Mouse (Mus musculus) Patski (cell line): Measurements from ENCODE around the gene Ndufs8. TPM values are rescaled to one million over a fixed set of nuclear protein-coding genes. Genes with fewer than 3 reads are reported as not detected.
"Not testable (repeated sequence)": the region's sequence is repeated elsewhere in the genome, so short reads cannot be mapped to it uniquely, and the experiment has no call there.

Source experiments
- ATAC-seq: fragments of 100-300 bp; one replicate; pipeline ENCODE4 v1.8.0; 2021
- CTCF ChIA-PET: fragments of 350-600 bp; sonication (Branson Sonifier 250); formaldehyde crosslinking; loops from one replicate; lab custom pipeline; 2022; ENCODE audit warnings: inconsistent platforms; lab: Charles Lee
- POLR2A ChIA-PET: fragments of 350-600 bp; sonication (Branson Sonifier 250); formaldehyde crosslinking; loops from one replicate; lab custom pipeline; 2022; ENCODE audit warnings: antibody characterized with exemption, inconsistent platforms; lab: Charles Lee
- DNase-seq: peaks from one replicate; pipeline ENCODE4 v3.0.0-alpha.2; 2011; ENCODE audit warnings: low read depth, low spot score
- H3K27me3 ChIP-seq: fragments of 371-371 bp; one replicate; pipeline ENCODE4 v1.5.1; 2021
- CTCF ChIP-seq: fragments of 100-300 bp; IDR thresholded peaks from one replicate; pipeline ENCODE4 v1.5.1; 2021
- in situ Hi-C: fragments of 300-500 bp; cut with MboI; formaldehyde crosslinking; loops from 3 replicates; pipeline ENCODE4 v1.11.1; 2018; ENCODE audit warnings: low pct_unique_long_range_greater_than_20kb, mixed read lengths
- polyA plus RNA-seq: library from polyadenylated mRNA; unstranded; gene quantifications from one replicate; pipeline ENCODE4 v1.2.3, GENCODE M21; 2021

Ndufs8 gene
- polyA plus RNA-seq = 232 TPM

- ChIA-PET CTCF (interaction anchor here (1.6 kb wide), 1 partner anchor 78 kb away, joined by 3 read pairs; no protein-coding TSS in a partner anchor), POLR2A (interaction anchor here (0.6 to 0.7 kb wide), 4 partner anchors 25 to 926 kb away, joined by 3 to 7 read pairs (median 4); no protein-coding TSS in a partner anchor)
- ATAC-seq (peak; percentile 92), DNase-seq (peak; percentile 90)
- in situ Hi-C loops = no loop called here
- no peaks in the 10 kb centered on the region for H3K27me3 ChIP-seq
- TF ChIP-seq CTCF = no peak
Observed at GRCm38 (mm10) chr19:3912337-3913204, at the start of gene Ndufs8. Gene Ndufs8, minus strand, starts transcription at chr19:3912774.

- CTCF ChIA-PET = interaction anchor here (1.3 to 2.7 kb wide), 2 partner anchors 15 to 19 kb away, joined by 3 to 10 read pairs; no protein-coding TSS in a partner anchor
- peaks cover 10% of the 10 kb centered on the region for H3K27me3 ChIP-seq
- POLR2A ChIA-PET = interaction anchor here (0.7 kb wide), 1 partner anchor 38 kb away, joined by 3 read pairs; no protein-coding TSS in a partner anchor
- in situ Hi-C loops, ATAC-seq, DNase-seq: not testable (repeated sequence)
Observed at GRCm38 (mm10) chr19:3961805-3962204, 49.2 kb upstream of the Ndufs8 start.

GRCm38 (mm10) chr19:3960211-3960610, 47.6 kb upstream of the Ndufs8 start:
- no peak for DNase-seq
- peaks cover 14% of the 10 kb centered on the region for H3K27me3 ChIP-seq
- TF ChIP-seq CTCF = no peak
- in situ Hi-C loops = no loop called here
- ChIA-PET CTCF (interaction anchor here (1.0 to 3.5 kb wide), 6 partner anchors 13 to 36 kb away, joined by 3 to 15 read pairs (median 4); no protein-coding TSS in a partner anchor), POLR2A (no interaction called here)
- ATAC-seq = no peak

- no peak for TF ChIP-seq CTCF
- CTCF ChIA-PET = interaction anchor here (1.4 to 3.5 kb wide), 4 partner anchors 12 to 54 kb away, joined by 3 to 15 read pairs (median 6); no protein-coding TSS in a partner anchor
- ATAC-seq (no peak), DNase-seq (no peak)
- H3K27me3 ChIP-seq = peaks cover 14% of the 10 kb centered on the region
- POLR2A ChIA-PET = no interaction called here
- in situ Hi-C loops = no loop called here
Observed at GRCm38 (mm10) chr19:3959030-3959429, 46.5 kb upstream of the Ndufs8 start.

GRCm38 (mm10) chr19:3958470-3958869, 45.9 kb upstream of the Ndufs8 start, which contains the start of gene Aldh3b3:
Gene Aldh3b3, plus strand, starts transcription at chr19:3958645.
- in situ Hi-C loops = no loop called here
- ChIA-PET CTCF (interaction anchor here (1.4 to 3.5 kb wide), 3 partner anchors 12 to 55 kb away, joined by 3 to 15 read pairs (median 4); no protein-coding TSS in a partner anchor), POLR2A (no interaction called here)
- peaks cover 20% of the 10 kb centered on the region for H3K27me3 ChIP-seq
- DNase-seq = no peak
- no peak for ATAC-seq
- TF ChIP-seq CTCF = no peak

- ATAC-seq, in situ Hi-C loops, DNase-seq, POLR2A ChIA-PET: not testable (repeated sequence)
- H3K27me3 ChIP-seq = peaks cover 15% of the 10 kb centered on the region
- CTCF ChIA-PET = interaction anchor here (1.4 to 3.5 kb wide), 2 partner anchors 11 to 23 kb away, joined by 4 to 15 read pairs; no protein-coding TSS in a partner anchor
Observed at GRCm38 (mm10) chr19:3957296-3958036, 44.9 kb upstream of the Ndufs8 start.

- CTCF ChIA-PET = interaction anchor here (0.8 to 1.3 kb wide), 2 partner anchors 9 to 17 kb away, joined by 3 read pairs; no protein-coding TSS in a partner anchor
- in situ Hi-C loops = no loop called here
- TF ChIP-seq CTCF = no peak
- ATAC-seq (no peak), DNase-seq (no peak)
- peaks cover 15% of the 10 kb centered on the region for H3K27me3 ChIP-seq
- POLR2A ChIA-PET = interaction anchor here (0.7 kb wide), 1 partner anchor 9 kb away, joined by 4 read pairs; no protein-coding TSS in a partner anchor
Observed at GRCm38 (mm10) chr19:3955804-3956203, 43.2 kb upstream of the Ndufs8 start.

- ATAC-seq (no peak), DNase-seq (no peak)
- no peak for TF ChIP-seq CTCF
- ChIA-PET POLR2A (no interaction called here), CTCF (interaction anchor here (1.0 to 1.3 kb wide), 3 partner anchors 9 to 25 kb away, joined by 3 to 5 read pairs (median 3); no protein-coding TSS in a partner anchor)
- H3K27me3 ChIP-seq = peaks cover 12% of the 10 kb centered on the region
- in situ Hi-C loops = no loop called here
Observed at GRCm38 (mm10) chr19:3955033-3955432, 42.5 kb upstream of the Ndufs8 start.

GRCm38 (mm10) chr19:3952099-3952498, 39.5 kb upstream of the Ndufs8 start:
- POLR2A ChIA-PET = no interaction called here
- peaks cover 12% of the 10 kb centered on the region for H3K27me3 ChIP-seq
- in situ Hi-C loops = no loop called here
- no peak for DNase-seq
- CTCF ChIA-PET = interaction anchor here (1.0 to 2.2 kb wide), 4 partner anchors 22 to 41 kb away, joined by 3 to 10 read pairs (median 5); no protein-coding TSS in a partner anchor
- no peak for TF ChIP-seq CTCF
- no peak for ATAC-seq

GRCm38 (mm10) chr19:3951461-3951860, 38.9 kb upstream of the Ndufs8 start:
- peaks cover 9% of the 10 kb centered on the region for H3K27me3 ChIP-seq
- ATAC-seq (no peak), DNase-seq (no peak)
- in situ Hi-C loops = no loop called here
- TF ChIP-seq CTCF = no peak
- POLR2A ChIA-PET = no interaction called here
- CTCF ChIA-PET = interaction anchor here (1.0 to 2.2 kb wide), 5 partner anchors 23 to 178 kb away, joined by 3 to 10 read pairs (median 4); partner anchors contain the start of genes Gm49405 and Nudt8
